In genomic region chr2:152657398-152657797, GRCm38 (mm10) we compare ENCODE assay signal across 11 mouse cellular contexts. TPM values are rescaled to one million over a fixed set of nuclear protein-coding genes. Genes with fewer than 3 reads are reported as not detected.
A peak's percentile ranks its signal among the peaks of the same experiment; 100 is the strongest.
DNase-seq lines count a peak whose midpoint lies in the region; ATAC-seq and TF ChIP-seq lines count a peak whose summit lies in the region.
"Had no signal": no experiment of that assay in that cellular context is flagged by ENCODE, and none has a peak within 500 bp of the region (broad histone marks: within the 10 kb centered on the region; RNA-seq: fewer than 3 reads in every experiment).

No protein-coding gene starts in this region.

- 50% methylated on average over 10 of the region's 10 CpGs for WGBS in heart, adult 2 months
- 57% methylated on average over 10 of the region's 10 CpGs for WGBS in embryonic facial prominence, embryonic 11.5 days
- 61% methylated on average over 10 of the region's 10 CpGs for WGBS in stomach, postnatal 0 days

- TF ChIP-seq EP300 in heart, adult 2 months (IDR thresholded peaks at IDR 0.05; ENCODE audit: insufficient read depth, low read depth, low read length) = no peak
- no peak for TF ChIP-seq EP300 in stomach, postnatal 0 days (optimal IDR thresholded peaks at IDR 0.05)

- H3K9ac ChIP-seq in heart, adult 2 months (ENCODE audit: low read depth, low read length) = no peak overlapping the region
- no peak overlapping the region for H3K9ac ChIP-seq in embryonic facial prominence, embryonic 11.5 days (replicated peaks; ENCODE audit: low read length)
- no peak overlapping the region for H3K9ac ChIP-seq in stomach, postnatal 0 days (ENCODE audit: low read length)
- H3K9ac ChIP-seq: midbrain, embryonic 12.5 days; stomach, embryonic 15.5 days had no signal

- H3K79me2 ChIP-seq in heart, adult 2 months (replicated peaks; ENCODE audit: control insufficient read depth, insufficient read depth, low read length) = no peaks in the 10 kb centered on the region

- no peak overlapping the region for H3K27ac ChIP-seq in heart, adult 2 months
- H3K27ac ChIP-seq in embryonic facial prominence, embryonic 11.5 days (replicated peaks; ENCODE audit: low read depth, low read length) = no peak overlapping the region
- H3K27ac ChIP-seq in stomach, postnatal 0 days (replicated peaks) = no peak overlapping the region
- H3K27ac ChIP-seq: midbrain, embryonic 12.5 days; stomach, embryonic 15.5 days had no signal

- no peak for TF ChIP-seq POLR2A in heart, adult 2 months (IDR thresholded peaks at IDR 0.05; ENCODE audit: insufficient read depth, low read depth, low read length)

- no peaks in the 10 kb centered on the region for H3K9me3 ChIP-seq in embryonic facial prominence, embryonic 11.5 days (replicated peaks; ENCODE audit: control insufficient read depth, low read length)
- H3K9me3 ChIP-seq in stomach, postnatal 0 days (ENCODE audit: control insufficient read depth, low read length) = no peaks in the 10 kb centered on the region
- H3K9me3 ChIP-seq: midbrain, embryonic 12.5 days; stomach, embryonic 15.5 days had no signal

- H3K27me3 ChIP-seq in heart, adult 2 months (ENCODE audit: control insufficient read depth, insufficient read depth, low read length) = no peaks in the 10 kb centered on the region
- no peaks in the 10 kb centered on the region for H3K27me3 ChIP-seq in embryonic facial prominence, embryonic 11.5 days (ENCODE audit: control insufficient read depth, insufficient read depth, low read length)
- no peaks in the 10 kb centered on the region for H3K27me3 ChIP-seq in stomach, postnatal 0 days (ENCODE audit: control insufficient read depth, insufficient read depth, low read length)
- H3K27me3 ChIP-seq: midbrain, embryonic 12.5 days; stomach, embryonic 15.5 days had no signal

- peak in 1 of 2 experiments; percentile 47 for DNase-seq in heart, adult 2 months
- DNase-seq in heart, adult 8-10 months (ENCODE audit: low spot score) = no peak
- DNase-seq in thymus, postnatal 0 days (ENCODE audit: low spot score) = peak; percentile 7
- DNase-seq in thymus, postnatal 36 days = no peak
- peak; percentile 28 for DNase-seq in embryonic facial prominence, embryonic 11.5 days (ENCODE audit: low spot score)
- peak; percentile 46 for DNase-seq in stomach, postnatal 0 days (ENCODE audit: low spot score)
- DNase-seq in right cerebral cortex, adult 2 months (ENCODE audit: low spot score in 2 of 2) = no peak
- DNase-seq in cerebellum, postnatal 25 days = no peak

- H3K4me3 ChIP-seq in heart, adult 2 months = no peak overlapping the region
- no peak overlapping the region for H3K4me3 ChIP-seq in embryonic facial prominence, embryonic 11.5 days (ENCODE audit: low read depth, low read length)
- H3K4me3 ChIP-seq in stomach, postnatal 0 days (ENCODE audit: low read depth, low read length) = no peak overlapping the region
- H3K4me3 ChIP-seq: midbrain, embryonic 12.5 days; stomach, embryonic 15.5 days had no signal

- intact Hi-C loops in heart, adult 2 months (cut with DNase I) = loop anchor here (1.0 kb wide), 1 partner anchor 42 kb away; no protein-coding TSS in a partner anchor

- H3K4me1 ChIP-seq in heart, adult 2 months (ENCODE audit: control insufficient read depth, insufficient read depth, low read length) = peaks cover 8% of the 10 kb centered on the region; the same call in 1 of the 2 replicates
- H3K4me1 ChIP-seq in embryonic facial prominence, embryonic 11.5 days (ENCODE audit: control insufficient read depth, insufficient read depth, low read length) = no peaks in the 10 kb centered on the region
- H3K4me1 ChIP-seq in stomach, postnatal 0 days (replicated peaks; ENCODE audit: control insufficient read depth, insufficient read depth) = no peaks in the 10 kb centered on the region
- H3K4me1 ChIP-seq: stomach, embryonic 15.5 days had no signal

- H3K36me3 ChIP-seq in heart, adult 2 months (ENCODE audit: control insufficient read depth, insufficient read depth, low read length) = no peaks in the 10 kb centered on the region
- H3K36me3 ChIP-seq in embryonic facial prominence, embryonic 11.5 days (replicated peaks; ENCODE audit: control insufficient read depth, insufficient read depth, low read depth, low read length) = no peaks in the 10 kb centered on the region
- no peaks in the 10 kb centered on the region for H3K36me3 ChIP-seq in stomach, postnatal 0 days (ENCODE audit: control insufficient read depth, insufficient read depth, low read length)
- H3K36me3 ChIP-seq: midbrain, embryonic 12.5 days; stomach, embryonic 15.5 days had no signal

- no peak for ATAC-seq in embryonic facial prominence, embryonic 11.5 days (replicated peaks; ENCODE audit: insufficient number of reproducible peaks, low FRiP score, low TSS enrichment, low read depth)
- ATAC-seq in stomach, postnatal 0 days (ENCODE audit: low FRiP score, low TSS enrichment) = no peak

- H3K4me2 ChIP-seq in embryonic facial prominence, embryonic 11.5 days (ENCODE audit: low read depth, low read length) = no peak overlapping the region
- H3K4me2 ChIP-seq in stomach, postnatal 0 days (replicated peaks; ENCODE audit: low read depth) = no peak overlapping the region
- H3K4me2 ChIP-seq: midbrain, embryonic 12.5 days; stomach, embryonic 15.5 days had no signal

- peak; percentile 75 for TF ChIP-seq CTCF in heart, adult 2 months (IDR thresholded peaks at IDR 0.05)
- peak; percentile 69 for TF ChIP-seq CTCF in stomach, postnatal 0 days (IDR thresholded peaks at IDR 0.05; ENCODE audit: low read depth)

RNA-seq across cellular contexts. Expression of gene H13, which starts 11.9 kb away (rescaled TPM):
- 10 to 100 TPM; 33.9 to 37.6 TPM for total RNA-seq in heart, adult 2 months (2021)
- polyA plus RNA-seq in heart, adult 2 months (2012; rRNA removed) = 42.9 and 43.5 TPM in 2 replicates
- total RNA-seq in heart, adult 8-10 months (2022) = 10 to 100 TPM; 34.4 to 36.3 (median 35.1) TPM
- 196 and 200 TPM in 2 replicates for polyA plus RNA-seq in thymus, postnatal 0 days (2015; fragmentation: Nextera tagmentation; extraction: Ambion mirVana)
- polyA plus RNA-seq in embryonic facial prominence, embryonic 11.5 days (2014; fragmentation: Nextera tagmentation; extraction: Ambion mirVana) = 115 and 118 TPM in 2 replicates
- polyA plus RNA-seq in stomach, postnatal 0 days (2015; fragmentation: Nextera tagmentation; extraction: Ambion mirVana) = 110 and 121 TPM in 2 replicates

RNA-seq across cellular contexts. Expression of gene Mcts2, which starts 29.4 kb away (rescaled TPM):
- 10 to 100 TPM; 14.8 to 18.2 TPM for total RNA-seq in heart, adult 2 months (2021)
- polyA plus RNA-seq in heart, adult 2 months (2012; rRNA removed) = 8.6 and 12.1 TPM in 2 replicates
- total RNA-seq in heart, adult 8-10 months (2022) = 10 to 100 TPM; 15.0 to 19.6 (median 16.6) TPM
- 15.6 and 17.2 TPM in 2 replicates for polyA plus RNA-seq in thymus, postnatal 0 days (2015; fragmentation: Nextera tagmentation; extraction: Ambion mirVana)
- polyA plus RNA-seq in embryonic facial prominence, embryonic 11.5 days (2014; fragmentation: Nextera tagmentation; extraction: Ambion mirVana) = 40.6 and 45.1 TPM in 2 replicates
- 22.9 and 23.4 TPM in 2 replicates for polyA plus RNA-seq in stomach, postnatal 0 days (2015; fragmentation: Nextera tagmentation; extraction: Ambion mirVana)

RNA-seq across cellular contexts. Expression of gene Rem1, which starts 30.6 kb away (rescaled TPM):
- 1 to 10 TPM; 5.8 to 7.1 TPM for total RNA-seq in heart, adult 2 months (2021)
- polyA plus RNA-seq in heart, adult 2 months (2012; rRNA removed) = 5.6 and 7.1 TPM in 2 replicates
- 1 to 10 TPM; 5.1 to 5.6 (median 5.2) TPM for total RNA-seq in heart, adult 8-10 months (2022)
- polyA plus RNA-seq in thymus, postnatal 0 days (2015; fragmentation: Nextera tagmentation; extraction: Ambion mirVana) = 2.2 and 3.2 TPM in 2 replicates
- 0.36 and 0.91 TPM in 2 replicates for polyA plus RNA-seq in embryonic facial prominence, embryonic 11.5 days (2014; fragmentation: Nextera tagmentation; extraction: Ambion mirVana)
- 17.2 and 19.7 TPM in 2 replicates for polyA plus RNA-seq in stomach, postnatal 0 days (2015; fragmentation: Nextera tagmentation; extraction: Ambion mirVana)
- polyA plus RNA-seq: midbrain, embryonic 12.5 days had no signal

RNA-seq across cellular contexts. Expression of gene Defb25, which starts 34.5 kb away (rescaled TPM):
- total RNA-seq in heart, adult 2 months (2021) = not detected
- polyA plus RNA-seq in heart, adult 2 months (2012; rRNA removed) = not detected in 2 replicates
- not detected for total RNA-seq in heart, adult 8-10 months (2022)
- 1.6 and 2.1 TPM in 2 replicates for polyA plus RNA-seq in thymus, postnatal 0 days (2015; fragmentation: Nextera tagmentation; extraction: Ambion mirVana)
- not detected in 2 replicates for polyA plus RNA-seq in embryonic facial prominence, embryonic 11.5 days (2014; fragmentation: Nextera tagmentation; extraction: Ambion mirVana)
- 0.73 and 1.7 TPM in 2 replicates for polyA plus RNA-seq in stomach, postnatal 0 days (2015; fragmentation: Nextera tagmentation; extraction: Ambion mirVana)
- polyA plus RNA-seq: midbrain, embryonic 12.5 days had no signal

RNA-seq across cellular contexts. Expression of gene Defb36, which starts 53.3 kb away (rescaled TPM):
- not detected for total RNA-seq in heart, adult 2 months (2021)
- polyA plus RNA-seq in heart, adult 2 months (2012; rRNA removed) = not detected in 2 replicates
- not detected for total RNA-seq in heart, adult 8-10 months (2022)
- not detected in 2 replicates for polyA plus RNA-seq in thymus, postnatal 0 days (2015; fragmentation: Nextera tagmentation; extraction: Ambion mirVana)
- not detected in 2 replicates for polyA plus RNA-seq in embryonic facial prominence, embryonic 11.5 days (2014; fragmentation: Nextera tagmentation; extraction: Ambion mirVana)
- polyA plus RNA-seq in stomach, postnatal 0 days (2015; fragmentation: Nextera tagmentation; extraction: Ambion mirVana) = 0.23 TPM in 1 of 2 replicates, not detected in the other
- polyA plus RNA-seq: large intestine, adult 2 months; midbrain, embryonic 12.5 days; stomach, embryonic 15.5 days had no signal

Comparison
In these comparisons a context has a peak if more than half of its experiments do, and no peak if none do; other contexts are left out.
1. DNase-seq: peak in thymus, postnatal 0 days (single experiment), embryonic facial prominence, embryonic 11.5 days (single experiment) and stomach, postnatal 0 days (single experiment); none in heart, adult 8-10 months (single experiment), thymus, postnatal 36 days (0 of 2), right cerebral cortex, adult 2 months (0 of 2) and cerebellum, postnatal 25 days (0 of 2).